ENCODE assay signal across 21 mouse cellular contexts in genomic region chr11:121173203-121173602, GRCm38 (mm10). TPM values are rescaled to one million over a fixed set of nuclear protein-coding genes. Genes with fewer than 3 reads are reported as not detected.
"Had no signal": no experiment of that assay in that cellular context is flagged by ENCODE, and none has a peak within 500 bp of the region (broad histone marks: within the 10 kb centered on the region; RNA-seq: fewer than 3 reads in every experiment).

No protein-coding gene starts in this region.

- DNase-seq: kidney, adult 2 months; kidney, postnatal 14 days; lung, adult 2 months; lung, postnatal 36 days; thymus, postnatal 4 days had no signal

RNA-seq across cellular contexts. Expression of gene Uts2r, which starts 13.1 kb away (rescaled TPM):
- total RNA-seq: left cerebral cortex, postnatal 25 days; megakaryocyte progenitor cell, adult 5-6 weeks; monocyte, adult 5-6 weeks; neutrophil, adult 5-6 weeks had no signal
- polyA plus RNA-seq: intestine, embryonic 16.5 days; kidney, adult 2 months; large intestine, adult 2 months; liver, embryonic 11.5 days; lung, postnatal 0 days; spleen, adult 2 months; stomach, embryonic 15.5 days had no signal

RNA-seq across cellular contexts. Expression of gene Tex19.1, which starts 27.3 kb away (rescaled TPM):
- total RNA-seq: layer of hippocampus, postnatal 14 days; left cerebral cortex, adult 8-10 months; left cerebral cortex, postnatal 25 days; megakaryocyte progenitor cell, adult 5-6 weeks; monocyte, adult 5-6 weeks; neutrophil, adult 5-6 weeks had no signal
- polyA plus RNA-seq: intestine, embryonic 16.5 days; kidney, adult 2 months; kidney, embryonic 15.5 days; large intestine, adult 2 months; limb, embryonic 12.5 days; lung, adult 2 months; lung, postnatal 0 days; midbrain, embryonic 13.5 days; neural tube, embryonic 12.5 days; spleen, adult 2 months had no signal

RNA-seq across cellular contexts. Expression of gene Tex19.2, which starts 54.7 kb away (rescaled TPM):
- total RNA-seq: layer of hippocampus, postnatal 14 days; left cerebral cortex, adult 8-10 months; left cerebral cortex, postnatal 25 days; monocyte, adult 5-6 weeks; neutrophil, adult 5-6 weeks had no signal
- polyA plus RNA-seq: intestine, embryonic 16.5 days; kidney, adult 2 months; kidney, embryonic 15.5 days; large intestine, adult 2 months; limb, embryonic 12.5 days; liver, embryonic 11.5 days; lung, adult 2 months; lung, postnatal 0 days; midbrain, embryonic 13.5 days; neural tube, embryonic 12.5 days; spleen, adult 2 months; stomach, embryonic 15.5 days had no signal
